Mouse (Mus musculus): ENCODE measurements around the gene Mybbp1a. TPM values are rescaled to one million over a fixed set of nuclear protein-coding genes. Genes with fewer than 3 reads are reported as not detected.

Gene Mybbp1a
- total RNA-seq, 2 experiments from 2014 or later = 38.0 to 38.4 TPM

DNA sequence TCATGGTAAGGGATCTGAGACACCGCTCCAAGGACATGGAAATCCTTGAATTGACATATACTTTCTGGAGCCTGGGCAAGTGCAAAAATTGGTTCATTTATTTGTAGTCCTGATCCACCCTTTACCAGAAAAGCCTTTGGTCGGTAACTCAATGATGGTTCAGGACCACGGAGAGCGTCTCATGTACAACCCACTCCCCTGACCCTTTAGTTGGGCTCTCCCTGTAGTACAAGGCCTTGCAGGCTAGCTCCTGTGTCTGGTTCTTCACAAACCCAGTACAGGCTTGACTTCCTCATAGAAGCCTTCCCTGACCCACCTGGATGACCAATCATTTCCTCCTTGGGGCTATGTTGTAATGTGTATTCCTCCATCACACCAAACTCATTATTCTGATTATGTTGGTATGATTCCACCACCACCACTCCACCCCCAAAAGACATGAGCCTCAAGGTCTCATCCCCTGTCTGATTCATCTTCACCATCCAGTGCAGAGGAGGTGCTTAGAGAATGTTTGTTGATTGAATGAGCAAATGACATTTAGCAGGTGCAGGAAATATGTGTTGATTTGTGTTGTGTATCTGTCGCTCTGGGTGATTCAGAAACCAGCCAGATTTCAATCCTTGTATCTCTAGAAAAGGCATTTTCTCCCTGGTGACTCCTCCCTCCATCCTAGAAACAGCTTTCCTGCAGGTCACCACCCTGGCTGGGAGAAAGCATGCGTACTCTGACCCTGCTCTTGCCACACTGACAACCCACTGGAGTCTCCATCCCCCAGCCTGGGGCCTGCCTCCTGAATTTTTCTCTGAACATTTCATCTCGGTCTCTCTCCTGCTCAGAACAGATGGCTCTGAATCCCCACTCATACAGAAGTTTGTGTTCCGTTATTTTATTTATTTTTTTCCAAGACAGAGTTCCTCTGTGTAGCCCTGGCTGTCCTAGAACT lies 53.2 kb downstream of the Mybbp1a start:
- DNase-seq = no peak
- intact Hi-C loops (cut with DNase I) = no loop called here

DNA sequence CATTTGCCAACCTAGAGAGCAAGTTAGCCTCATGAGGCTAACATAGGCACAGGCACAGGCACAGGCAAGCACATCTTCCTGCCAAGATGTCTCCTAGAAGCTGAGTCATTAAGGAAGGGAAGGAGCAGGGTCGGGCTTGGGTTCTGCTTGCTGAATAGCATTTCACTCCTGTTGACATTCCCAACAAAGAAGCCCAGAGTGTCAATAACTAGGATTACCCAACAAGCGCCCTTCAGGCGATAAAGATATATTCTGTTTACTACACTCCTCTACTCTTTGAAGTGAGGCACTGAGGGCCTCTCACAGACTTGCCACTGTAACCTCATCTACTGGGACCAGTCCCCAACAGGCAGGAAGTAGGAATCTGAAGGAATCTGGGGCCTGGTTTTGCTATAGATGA lies 54.9 kb downstream of the Mybbp1a start:
- DNase-seq = no peak
- intact Hi-C loops (cut with DNase I) = no loop called here

DNA sequence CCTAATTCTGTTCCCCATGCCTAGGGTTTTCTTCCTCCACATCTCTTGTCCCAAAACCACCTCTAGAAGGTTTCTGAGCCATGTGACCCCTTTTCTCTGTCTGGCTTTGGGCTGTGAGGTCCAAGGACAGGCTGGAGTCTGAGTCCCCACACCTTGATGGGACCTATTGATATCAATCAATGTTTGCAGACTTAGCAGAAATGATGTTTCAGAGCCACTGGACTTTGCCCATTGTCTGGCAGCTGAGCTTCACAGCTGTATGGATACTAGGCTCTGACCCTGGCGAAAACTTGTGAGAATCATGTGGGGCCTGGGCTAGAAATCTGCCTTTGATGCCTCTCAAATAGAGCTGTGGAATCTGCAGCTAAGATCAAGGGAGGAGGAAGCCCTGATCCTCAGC lies 55.6 kb downstream of the Mybbp1a start:
- DNase-seq = no peak
- intact Hi-C loops (cut with DNase I) = no loop called here

DNA sequence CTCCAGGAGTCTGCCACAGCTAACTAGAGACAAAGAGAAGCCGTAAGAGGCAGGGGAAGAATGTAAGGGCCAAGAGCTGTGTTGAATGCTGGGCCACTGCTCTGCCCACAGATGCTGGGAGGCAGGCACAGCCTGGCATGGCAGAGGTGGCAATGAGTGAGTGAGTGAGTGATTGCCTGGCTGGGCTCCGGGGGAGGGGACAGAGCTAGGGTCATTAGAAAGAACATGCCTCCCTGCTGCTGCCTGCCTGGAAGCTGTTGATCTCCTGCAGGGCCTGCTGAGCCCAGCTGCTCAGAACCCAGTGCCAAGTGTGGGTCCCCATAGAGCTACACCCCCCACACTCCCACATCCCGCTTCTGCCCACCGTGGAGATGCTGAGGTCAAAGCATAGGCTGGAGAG lies 56.2 kb downstream of the Mybbp1a start:
- DNase-seq = no peak
- intact Hi-C loops (cut with DNase I) = no loop called here

DNA sequence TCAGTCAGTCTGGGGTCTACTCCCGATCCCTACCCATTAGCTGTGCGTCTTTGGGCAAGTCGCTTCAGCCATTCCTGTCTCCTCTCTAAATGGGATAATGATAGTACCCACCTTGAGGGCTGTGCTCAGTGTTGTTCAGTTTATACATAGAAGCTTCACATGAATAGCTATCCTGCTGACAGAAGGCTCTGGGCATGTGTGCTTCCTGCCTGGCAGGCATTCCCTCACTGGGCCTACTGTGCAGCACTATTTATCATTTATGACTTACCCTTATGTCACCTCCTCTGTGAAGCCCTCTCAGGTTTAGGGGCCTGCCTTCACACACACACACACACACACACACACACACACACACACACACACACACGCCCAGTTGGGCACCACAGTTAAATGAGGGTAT lies 59.0 kb downstream of the Mybbp1a start:
- no peak for DNase-seq
- intact Hi-C loops (cut with DNase I) = no loop called here

Other genes starting within 250 kb of the Mybbp1a start
- gene Gm43951, start 234.5 kb upstream of the Mybbp1a start, total RNA-seq (2021) = under 1 TPM; 0.41 to 0.74 TPM
- 1 to 10 TPM; 4.7 to 5.2 TPM for gene 4933427D14Rik, start 233.9 kb upstream of the Mybbp1a start, total RNA-seq (2021)
- 10 to 100 TPM; 40.3 to 43.6 TPM for gene Txndc17, start 233.8 kb upstream of the Mybbp1a start, total RNA-seq (2021)
- 10 to 100 TPM in 1 of 2 experiments, 1 to 10 TPM in 1; 9.1 to 11.9 TPM for gene Med31, start 225.8 kb upstream of the Mybbp1a start, total RNA-seq (2021)
- not detected for gene Slc13a5, start 174.1 kb upstream of the Mybbp1a start, total RNA-seq (2021)
- gene Xaf1, start 139.7 kb upstream of the Mybbp1a start, total RNA-seq (2021) = 10 to 100 TPM in 1 of 2 experiments, 1 to 10 TPM in 1; 8.9 to 10.7 TPM
- not detected for gene Fbxo39, start 126.9 kb upstream of the Mybbp1a start, total RNA-seq (2021)
- under 1 TPM in 1 of 2 experiments, not detected in 1; 0.26 TPM for gene Tekt1, start 78.9 kb upstream of the Mybbp1a start, total RNA-seq (2021)
- 10 to 100 TPM; 27.1 to 30.5 TPM for gene Smtnl2, start 29.6 kb upstream of the Mybbp1a start, total RNA-seq (2021)
- gene Ggt6, start 5.8 kb upstream of the Mybbp1a start, total RNA-seq (2021) = under 1 TPM in 1 of 2 experiments, not detected in 1; 0.39 TPM
- 10 to 100 TPM; 16.5 to 16.8 TPM for gene Spns2, start 48.5 kb downstream of the Mybbp1a start, total RNA-seq (2021)
- under 1 TPM in 1 of 2 experiments, not detected in 1; 0.10 TPM for gene Spns3, start 109.2 kb downstream of the Mybbp1a start, total RNA-seq (2021)
- gene Ube2g1, start 165.9 kb downstream of the Mybbp1a start, total RNA-seq (2021) = 10 to 100 TPM; 54.9 to 60.6 TPM
- gene Ankfy1, start 248.7 kb downstream of the Mybbp1a start, total RNA-seq (2021) = 10 to 100 TPM; 21.4 to 21.9 TPM